Mouse (Mus musculus): ENCODE results near the gene Zfp296. TPM values are rescaled to one million over a fixed set of nuclear protein-coding genes. Genes with fewer than 3 reads are reported as not detected.

Zfp296 gene
- total RNA-seq, 1 experiment = 32.2 TPM

GRCm38 (mm10) chr7:19575559-19575958 lies 1.5 kb upstream of the Zfp296 start:
- Histone ChIP-seq H3K9me3 (ENCODE audit: control insufficient read depth, insufficient read depth, low read depth, low read length) (no peaks in the 10 kb centered on the region), H3K36me3 (ENCODE audit: control insufficient read depth, insufficient read depth, low read length, poor library complexity, severe bottlenecking) (peaks cover 15% of the 10 kb centered on the region)
- DNase-seq (ENCODE audit: low read depth, low spot score) = no peak

GRCm38 (mm10) chr7:19577877-19578414 lies 859 bp downstream of the Zfp296 start:
- in situ Hi-C loops (cut with MboI; ENCODE audit: low sequenced_read_pairs in 2 of 2, unreplicated experiment in 2 of 2) = no loop called here
- peaks cover 5 to 30% of the 10 kb centered on the region in 2 experiments for H3K4me1 ChIP-seq (ENCODE audit: control insufficient read depth in 2 of 2, insufficient read depth in 2 of 2, low read length in 2 of 2, poor library complexity in 1 of 2)

More at GRCm38 (mm10) chr7:19575559-19575958, 1.5 kb upstream of the Zfp296 start:
- Histone ChIP-seq H3K4me1 (ENCODE audit: control insufficient read depth in 2 of 2, insufficient read depth in 2 of 2, low read length in 2 of 2, poor library complexity in 1 of 2) (peaks cover 7 to 23% of the 10 kb centered on the region in 2 experiments), H3K27ac (ENCODE audit: insufficient read depth, low read depth, low read length, poor library complexity, severe bottlenecking) (peak overlapping the region; percentile 26; the same call in 1 of the 2 replicates), H3K4me3 (ENCODE audit: insufficient read depth in 1 of 2, low read depth in 1 of 2, low read length in 2 of 2, poor library complexity in 1 of 2, severe bottlenecking in 1 of 2) (no peak overlapping the region), H3K9ac (ENCODE audit: insufficient read depth, low read depth, low read length, poor library complexity, severe bottlenecking) (no peak overlapping the region)
- in situ Hi-C loops (cut with MboI; ENCODE audit: low sequenced_read_pairs in 2 of 2, unreplicated experiment in 2 of 2) = no loop called here
- TF ChIP-seq ZNF384 (IDR thresholded peaks at IDR 0.05; ENCODE audit: low read depth, low read length) = no peak
- TF ChIP-seq HCFC1 (IDR thresholded peaks at IDR 0.05; ENCODE audit: borderline replicate concordance, insufficient read depth, low read length) = no peak
- TF ChIP-seq ZC3H11A (IDR thresholded peaks at IDR 0.05; ENCODE audit: borderline replicate concordance, low read depth, low read length) = no peak
- no peak for TF ChIP-seq CHD2 (IDR thresholded peaks at IDR 0.05; ENCODE audit: low read depth, low read length)
- TF ChIP-seq MAFK (IDR thresholded peaks at IDR 0.05; ENCODE audit: insufficient read depth, low read depth, low read length) = no peak

GRCm38 (mm10) chr7:19578436-19578835 lies 1.3 kb downstream of the Zfp296 start:
- peak overlapping the region; percentile 78 to 84 for H3K4me3 ChIP-seq (ENCODE audit: insufficient read depth in 1 of 2, low read depth in 1 of 2, low read length in 2 of 2, poor library complexity in 1 of 2, severe bottlenecking in 1 of 2)
- H3K27ac ChIP-seq (ENCODE audit: insufficient read depth, low read depth, low read length, poor library complexity, severe bottlenecking) = no peak overlapping the region
- peaks cover 26% of the 10 kb centered on the region for H3K36me3 ChIP-seq (ENCODE audit: control insufficient read depth, insufficient read depth, low read length, poor library complexity, severe bottlenecking)
- TF ChIP-seq CHD2 (IDR thresholded peaks at IDR 0.05; ENCODE audit: low read depth, low read length) = no peak
- no peak for TF ChIP-seq MAFK (IDR thresholded peaks at IDR 0.05; ENCODE audit: insufficient read depth, low read depth, low read length)
- in situ Hi-C loops (cut with MboI; ENCODE audit: low sequenced_read_pairs in 2 of 2, unreplicated experiment in 2 of 2) = no loop called here
- peak overlapping the region; percentile 80 for H3K9ac ChIP-seq (ENCODE audit: insufficient read depth, low read depth, low read length, poor library complexity, severe bottlenecking)
- no peak for DNase-seq (ENCODE audit: low read depth, low spot score)
- no peaks in the 10 kb centered on the region for H3K9me3 ChIP-seq (ENCODE audit: control insufficient read depth, insufficient read depth, low read depth, low read length)
- H3K4me1 ChIP-seq (ENCODE audit: control insufficient read depth in 2 of 2, insufficient read depth in 2 of 2, low read length in 2 of 2, poor library complexity in 1 of 2) = peaks cover 5 to 30% of the 10 kb centered on the region in 2 experiments

More at GRCm38 (mm10) chr7:19577877-19578414, 859 bp downstream of the Zfp296 start:
- H3K9me3 ChIP-seq (ENCODE audit: control insufficient read depth, insufficient read depth, low read depth, low read length) = no peaks in the 10 kb centered on the region
- no peak overlapping the region for H3K27ac ChIP-seq (ENCODE audit: insufficient read depth, low read depth, low read length, poor library complexity, severe bottlenecking)
- H3K4me3 ChIP-seq (ENCODE audit: insufficient read depth in 1 of 2, low read depth in 1 of 2, low read length in 2 of 2, poor library complexity in 1 of 2, severe bottlenecking in 1 of 2) = peak overlapping the region; percentile 78 to 84
- H3K9ac ChIP-seq (ENCODE audit: insufficient read depth, low read depth, low read length, poor library complexity, severe bottlenecking) = peak overlapping the region; percentile 80
- TF ChIP-seq CHD2 (IDR thresholded peaks at IDR 0.05; ENCODE audit: low read depth, low read length) (no peak), ZC3H11A (IDR thresholded peaks at IDR 0.05; ENCODE audit: borderline replicate concordance, low read depth, low read length) (no peak), ZNF384 (IDR thresholded peaks at IDR 0.05; ENCODE audit: low read depth, low read length) (no peak), MAFK (IDR thresholded peaks at IDR 0.05; ENCODE audit: insufficient read depth, low read depth, low read length) (no peak), HCFC1 (IDR thresholded peaks at IDR 0.05; ENCODE audit: borderline replicate concordance, insufficient read depth, low read length) (no peak)
- peaks cover 26% of the 10 kb centered on the region for H3K36me3 ChIP-seq (ENCODE audit: control insufficient read depth, insufficient read depth, low read length, poor library complexity, severe bottlenecking)
- DNase-seq (ENCODE audit: low read depth, low spot score) = no peak

GRCm38 (mm10) chr7:19579751-19580150 lies 2.7 kb downstream of the Zfp296 start:
- Histone ChIP-seq H3K27ac (ENCODE audit: insufficient read depth, low read depth, low read length, poor library complexity, severe bottlenecking) (no peak overlapping the region), H3K36me3 (ENCODE audit: control insufficient read depth, insufficient read depth, low read length, poor library complexity, severe bottlenecking) (peaks cover 39% of the 10 kb centered on the region), H3K9me3 (ENCODE audit: control insufficient read depth, insufficient read depth, low read depth, low read length) (no peaks in the 10 kb centered on the region), H3K4me3 (ENCODE audit: insufficient read depth in 1 of 2, low read depth in 1 of 2, low read length in 2 of 2, poor library complexity in 1 of 2, severe bottlenecking in 1 of 2) (peak overlapping the region in 1 of 2 experiments; percentile 4; a peak in 2 of 4 replicates), H3K4me1 (ENCODE audit: control insufficient read depth in 2 of 2, insufficient read depth in 2 of 2, low read length in 2 of 2, poor library complexity in 1 of 2) (peaks cover 5 to 36% of the 10 kb centered on the region in 2 experiments), H3K9ac (ENCODE audit: insufficient read depth, low read depth, low read length, poor library complexity, severe bottlenecking) (0 out of 2 replicates have a peak overlapping the region, but pooled peaks have one; percentile 13)
- in situ Hi-C loops (cut with MboI; ENCODE audit: low sequenced_read_pairs in 2 of 2, unreplicated experiment in 2 of 2) = no loop called here
- TF ChIP-seq ZC3H11A (IDR thresholded peaks at IDR 0.05; ENCODE audit: borderline replicate concordance, low read depth, low read length) (no peak), CHD2 (IDR thresholded peaks at IDR 0.05; ENCODE audit: low read depth, low read length) (no peak), MAFK (IDR thresholded peaks at IDR 0.05; ENCODE audit: insufficient read depth, low read depth, low read length) (no peak), ZNF384 (IDR thresholded peaks at IDR 0.05; ENCODE audit: low read depth, low read length) (no peak), HCFC1 (IDR thresholded peaks at IDR 0.05; ENCODE audit: borderline replicate concordance, insufficient read depth, low read length) (no peak)
- DNase-seq (ENCODE audit: low read depth, low spot score) = no peak
